Mouse (Mus musculus) neural tube, embryonic 13.5 days (tissue): ENCODE results near the gene Cdh3. TPM values are rescaled to one million over a fixed set of nuclear protein-coding genes. Genes with fewer than 3 reads are reported as not detected.
"Not testable (repeated sequence)": the region's sequence is repeated elsewhere in the genome, so short reads cannot be mapped to it uniquely, and the experiment has no call there.

ENCODE experiments used
- ATAC-seq: fragments of 200-750 bp; cut with Nextera tagmentation; 2 replicates; pipeline ENCODE4 v1.8.0; 2017; ENCODE audit warnings: low read depth, mild to moderate bottlenecking, moderate TSS enrichment, moderate library complexity
- H3K27ac ChIP-seq: fragments of 300-500 bp; sonication (generic); replicated peaks from 2 replicates; pipeline ENCODE4 v1.5.1; 2015; ENCODE audit warnings: moderate library complexity, mild to moderate bottlenecking, inconsistent platforms
- H3K27me3 ChIP-seq: fragments of 300-500 bp; sonication (generic); 2 replicates; pipeline ENCODE4 v1.6.1; 2015; ENCODE audit warnings: mild to moderate bottlenecking, inconsistent platforms
- H3K36me3 ChIP-seq: fragments of 300-500 bp; sonication (generic); 2 replicates; pipeline ENCODE4 v1.6.1; 2015; ENCODE audit warnings: mild to moderate bottlenecking, inconsistent platforms
- H3K4me1 ChIP-seq: fragments of 300-500 bp; sonication (generic); replicated peaks from 2 replicates; pipeline ENCODE4 v1.6.1; 2015; ENCODE audit warnings: inconsistent platforms
- H3K4me2 ChIP-seq: fragments of 300-500 bp; sonication (generic); 2 replicates; pipeline ENCODE4 v1.6.1; 2015; ENCODE audit warnings: inconsistent platforms, mild to moderate bottlenecking, moderate library complexity
- H3K4me3 ChIP-seq: fragments of 300-500 bp; sonication (generic); 2 replicates; pipeline ENCODE4 v1.5.1; 2015; ENCODE audit warnings: mild to moderate bottlenecking, inconsistent platforms
- H3K9ac ChIP-seq: fragments of 300-500 bp; sonication (generic); 2 replicates; pipeline ENCODE4 v1.6.1; 2015; ENCODE audit warnings: moderate library complexity, mild to moderate bottlenecking, inconsistent platforms
- H3K9me3 ChIP-seq: fragments of 300-500 bp; sonication (generic); 2 replicates; pipeline ENCODE4 v1.6.1; 2016; ENCODE audit warnings: inconsistent platforms
- WGBS: fragments of 180-500 bp; shearing (Covaris S2); methylation state at CpG from one replicate; pipeline ENCODE4 v1.1.7; 2015; 5-methylcytosine and 5-hydroxymethylcytosine counted together
- polyA plus RNA-seq: library from polyadenylated mRNA; unstranded; fragments of >200 nt; fragmentation: Nextera tagmentation; extraction: Ambion mirVana; gene quantifications from 2 replicates; pipeline ENCODE4 v1.2.1, GENCODE M21; 2015

Gene Cdh3
- polyA plus RNA-seq, 1 experiment from 2014 or later, result 3.5 TPM

- ATAC-seq, result no peak
Measured at GRCm38 (mm10) chr8:106550906-106551305, 40.2 kb downstream of the Cdh3 start.

GRCm38 (mm10) chr8:106554011-106554410, 43.3 kb downstream of the Cdh3 start:
- ATAC-seq, result no peak
- peaks cover 18% of the 10 kb centered on the region for H3K9me3 ChIP-seq
- H3K36me3 ChIP-seq, result 0 out of 2 replicates have a peak, but pooled peaks cover 2% of the 10 kb centered on the region
- H3K4me2 ChIP-seq, result no peak overlapping the region
- H3K4me3 ChIP-seq, result no peak overlapping the region
- no peaks in the 10 kb centered on the region for H3K27me3 ChIP-seq
- no peak overlapping the region for H3K27ac ChIP-seq
- H3K4me1 ChIP-seq, result no peaks in the 10 kb centered on the region
- 94% methylated on average over 5 of the region's 5 CpGs for WGBS
- H3K9ac ChIP-seq, result no peak overlapping the region

More at GRCm38 (mm10) chr8:106550906-106551305, 40.2 kb downstream of the Cdh3 start:
- Histone ChIP-seq H3K4me2 (no peak overlapping the region), H3K9ac (no peak overlapping the region), H3K27ac (no peak overlapping the region), H3K36me3 (no peaks in the 10 kb centered on the region), H3K9me3 (peaks cover 3% of the 10 kb centered on the region; the same call in 1 of the 2 replicates), H3K4me1 (no peaks in the 10 kb centered on the region), H3K4me3 (no peak overlapping the region), H3K27me3 (no peaks in the 10 kb centered on the region)
- WGBS, result 98% methylated on average over 1 of the region's 1 CpGs

GRCm38 (mm10) chr8:106556068-106556645, 45.5 kb downstream of the Cdh3 start:
- 52% methylated on average over 6 of the region's 7 CpGs for WGBS
- Histone ChIP-seq H3K4me2 (no peak overlapping the region), H3K27me3 (no peaks in the 10 kb centered on the region), H3K4me1 (peaks cover 3% of the 10 kb centered on the region), H3K36me3 (0 out of 2 replicates have a peak, but pooled peaks cover 2% of the 10 kb centered on the region), H3K4me3 (no peak overlapping the region), H3K27ac (no peak overlapping the region), H3K9me3 (peaks cover 18% of the 10 kb centered on the region), H3K9ac (no peak overlapping the region)
- no peak for ATAC-seq

- 0 out of 2 replicates have a peak, but pooled peaks cover 2% of the 10 kb centered on the region for H3K36me3 ChIP-seq
- H3K27ac ChIP-seq, result no peak overlapping the region
- 69% methylated on average over 9 of the region's 9 CpGs for WGBS
Measured at GRCm38 (mm10) chr8:106559844-106560243, 49.2 kb downstream of the Cdh3 start.

GRCm38 (mm10) chr8:106561097-106561865, 50.6 kb downstream of the Cdh3 start:
- Histone ChIP-seq H3K27ac (no peak overlapping the region), H3K9me3 (peaks cover 15% of the 10 kb centered on the region), H3K4me2 (no peak overlapping the region), H3K36me3 (0 out of 2 replicates have a peak, but pooled peaks cover 2% of the 10 kb centered on the region), H3K9ac (no peak overlapping the region), H3K27me3 (no peaks in the 10 kb centered on the region), H3K4me3 (no peak overlapping the region), H3K4me1 (peaks cover 4% of the 10 kb centered on the region)
- no peak for ATAC-seq
- WGBS, result 29% methylated on average over 21 of the region's 21 CpGs

More at GRCm38 (mm10) chr8:106559844-106560243, 49.2 kb downstream of the Cdh3 start:
- H3K9ac ChIP-seq, result no peak overlapping the region
- peaks cover 4% of the 10 kb centered on the region for H3K4me1 ChIP-seq
- no peaks in the 10 kb centered on the region for H3K27me3 ChIP-seq
- no peak overlapping the region for H3K4me3 ChIP-seq
- no peak for ATAC-seq
- peaks cover 15% of the 10 kb centered on the region for H3K9me3 ChIP-seq
- no peak overlapping the region for H3K4me2 ChIP-seq

- Histone ChIP-seq H3K9me3 (0 out of 2 replicates have a peak, but pooled peaks cover under 1% of the 10 kb centered on the region), H3K36me3 (no peaks in the 10 kb centered on the region), H3K27ac (no peak overlapping the region), H3K4me2 (no peak overlapping the region), H3K27me3 (no peaks in the 10 kb centered on the region), H3K4me1 (peaks cover 4% of the 10 kb centered on the region), H3K9ac (no peak overlapping the region), H3K4me3 (no peak overlapping the region)
- WGBS, result 93% methylated on average over 3 of the region's 3 CpGs
- ATAC-seq, result no peak
Measured at GRCm38 (mm10) chr8:106563691-106564182, 53.0 kb downstream of the Cdh3 start.

- no peak overlapping the region for H3K4me2 ChIP-seq
- no peaks in the 10 kb centered on the region for H3K9me3 ChIP-seq
- H3K9ac ChIP-seq, result no peak overlapping the region
- no peak overlapping the region for H3K4me3 ChIP-seq
- no peak for ATAC-seq
- H3K36me3 ChIP-seq, result no peaks in the 10 kb centered on the region
- H3K27me3 ChIP-seq, result no peaks in the 10 kb centered on the region; the same call in 1 of the 2 replicates
- H3K4me1 ChIP-seq, result no peaks in the 10 kb centered on the region
- 80% methylated on average over 7 of the region's 7 CpGs for WGBS
- H3K27ac ChIP-seq, result no peak overlapping the region
Measured at GRCm38 (mm10) chr8:106569006-106569405, 58.3 kb downstream of the Cdh3 start.

- Histone ChIP-seq H3K4me1 (no peaks in the 10 kb centered on the region), H3K27ac (no peak overlapping the region), H3K4me2 (no peak overlapping the region), H3K36me3 (no peaks in the 10 kb centered on the region), H3K9ac (no peak overlapping the region), H3K4me3 (no peak overlapping the region), H3K9me3 (no peaks in the 10 kb centered on the region), H3K27me3 (no peaks in the 10 kb centered on the region; the same call in 1 of the 2 replicates)
- 45% methylated on average over 4 of the region's 4 CpGs for WGBS
- no peak for ATAC-seq
Measured at GRCm38 (mm10) chr8:106570386-106570785, 59.7 kb downstream of the Cdh3 start.

- Histone ChIP-seq H3K9me3 (no peaks in the 10 kb centered on the region), H3K36me3 (no peaks in the 10 kb centered on the region), H3K27me3 (no peaks in the 10 kb centered on the region; the same call in 1 of the 2 replicates), H3K9ac (no peak overlapping the region), H3K4me2 (no peak overlapping the region), H3K4me1 (no peaks in the 10 kb centered on the region), H3K27ac (no peak overlapping the region), H3K4me3 (no peak overlapping the region)
- 82% methylated on average over 5 of the region's 5 CpGs for WGBS
- no peak for ATAC-seq
Measured at GRCm38 (mm10) chr8:106571551-106572172, 61.0 kb downstream of the Cdh3 start.

GRCm38 (mm10) chr8:106572175-106572574, 61.5 kb downstream of the Cdh3 start:
- not testable (repeated sequence) for H3K27ac ChIP-seq, H3K4me2 ChIP-seq, H3K27me3 ChIP-seq, H3K4me1 ChIP-seq, H3K9ac ChIP-seq, H3K4me3 ChIP-seq, ATAC-seq, H3K9me3 ChIP-seq, H3K36me3 ChIP-seq
- WGBS, result 82% methylated on average over 1 of the region's 1 CpGs

- H3K4me2 ChIP-seq, H3K36me3 ChIP-seq, H3K27ac ChIP-seq, ATAC-seq, H3K4me1 ChIP-seq, H3K9me3 ChIP-seq, H3K9ac ChIP-seq, H3K27me3 ChIP-seq, H3K4me3 ChIP-seq: not testable (repeated sequence)
- 47% methylated on average over 20 of the region's 20 CpGs for WGBS
Measured at GRCm38 (mm10) chr8:106573168-106573567, 62.5 kb downstream of the Cdh3 start, which contains the start of gene Gm10073. Gene Gm10073 (minus strand): TSS chr8:106573461.

- no peak overlapping the region for H3K27ac ChIP-seq
- H3K4me2 ChIP-seq, result no peak overlapping the region
- WGBS, result 93% methylated on average over 4 of the region's 4 CpGs
- ATAC-seq, result no peak
- H3K4me1 ChIP-seq, result no peaks in the 10 kb centered on the region; the same call in 1 of the 2 replicates
- no peak overlapping the region for H3K4me3 ChIP-seq
- H3K36me3 ChIP-seq, result no peaks in the 10 kb centered on the region
- no peaks in the 10 kb centered on the region; the same call in 1 of the 2 replicates for H3K27me3 ChIP-seq
- no peak overlapping the region for H3K9ac ChIP-seq
- H3K9me3 ChIP-seq, result no peaks in the 10 kb centered on the region
Measured at GRCm38 (mm10) chr8:106574283-106574682, 63.6 kb downstream of the Cdh3 start.
